Mouse (Mus musculus): Measurements from ENCODE around the gene Spag17. TPM values are rescaled to one million over a fixed set of nuclear protein-coding genes. Genes with fewer than 3 reads are reported as not detected.

Spag17 gene
- polyA plus RNA-seq, 1 experiment from 2014 or later, result 1.9 TPM

DNA sequence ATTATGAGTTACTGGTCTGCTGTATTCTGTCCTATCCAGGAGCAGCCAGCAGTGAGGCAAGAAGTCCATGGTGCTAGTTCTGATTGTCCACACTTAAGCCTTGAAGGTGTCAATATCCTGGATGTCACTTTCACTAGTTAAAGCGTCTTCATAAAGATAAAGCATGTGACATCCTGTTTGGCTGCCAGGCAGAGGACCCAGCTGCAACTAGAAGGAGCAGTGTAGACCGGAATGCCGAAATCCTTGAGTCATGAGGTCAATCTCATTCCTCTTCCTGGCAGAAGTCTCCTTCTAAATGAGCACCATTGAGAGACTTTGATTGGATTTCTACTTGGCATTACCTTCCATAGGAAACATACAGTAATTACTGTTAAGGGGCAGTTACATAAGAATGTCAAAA is 295.3 kb downstream of the Spag17 start:
- no peak for ATAC-seq (ENCODE audit: insufficient number of reproducible peaks, insufficient read depth, low FRiP score, low TSS enrichment)
- peaks cover 35% of the 10 kb centered on the region for H3K36me3 ChIP-seq
- H3K4me3 ChIP-seq, result no peak overlapping the region
- H3K27me3 ChIP-seq, result no peaks in the 10 kb centered on the region
- no peak overlapping the region for H3K9ac ChIP-seq
- H3K27ac ChIP-seq, result no peak overlapping the region
- 75% methylated on average over 3 of the region's 3 CpGs for WGBS
- no peaks in the 10 kb centered on the region for H3K4me1 ChIP-seq
- H3K4me2 ChIP-seq (replicated peaks), result no peak overlapping the region
- no peaks in the 10 kb centered on the region for H3K9me3 ChIP-seq

DNA sequence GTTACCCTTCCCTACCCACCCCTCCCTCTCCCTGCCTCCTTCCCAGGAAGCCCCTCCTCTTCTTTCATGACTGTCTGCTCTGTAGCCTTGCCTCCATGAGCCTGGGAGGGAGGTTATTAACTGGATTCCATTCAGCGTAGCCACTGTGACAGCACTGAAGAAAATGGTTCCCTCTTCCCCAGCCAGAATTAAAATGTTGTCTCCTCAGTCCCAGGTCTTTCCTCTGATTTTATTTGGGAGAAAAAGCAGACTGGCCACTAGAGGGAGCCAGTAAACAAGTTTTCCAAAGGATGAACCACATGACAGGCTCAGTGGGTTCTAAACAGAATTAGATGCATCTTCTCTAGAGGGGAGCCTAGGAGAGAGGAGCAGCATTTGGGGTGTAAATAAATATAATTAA is 304.2 kb downstream of the Spag17 start:
- Histone ChIP-seq H3K4me3 (no peak overlapping the region), H3K4me1 (no peaks in the 10 kb centered on the region), H3K9me3 (no peaks in the 10 kb centered on the region), H3K4me2 (replicated peaks) (no peak overlapping the region), H3K27ac (no peak overlapping the region), H3K36me3 (peaks cover 9% of the 10 kb centered on the region; the same call in 1 of the 2 replicates), H3K9ac (no peak overlapping the region), H3K27me3 (no peaks in the 10 kb centered on the region)
- no peak for ATAC-seq (ENCODE audit: insufficient number of reproducible peaks, insufficient read depth, low FRiP score, low TSS enrichment)
- whole genome bisulfite sequencing, result 36% methylated on average over 1 of the region's 1 CpGs

DNA sequence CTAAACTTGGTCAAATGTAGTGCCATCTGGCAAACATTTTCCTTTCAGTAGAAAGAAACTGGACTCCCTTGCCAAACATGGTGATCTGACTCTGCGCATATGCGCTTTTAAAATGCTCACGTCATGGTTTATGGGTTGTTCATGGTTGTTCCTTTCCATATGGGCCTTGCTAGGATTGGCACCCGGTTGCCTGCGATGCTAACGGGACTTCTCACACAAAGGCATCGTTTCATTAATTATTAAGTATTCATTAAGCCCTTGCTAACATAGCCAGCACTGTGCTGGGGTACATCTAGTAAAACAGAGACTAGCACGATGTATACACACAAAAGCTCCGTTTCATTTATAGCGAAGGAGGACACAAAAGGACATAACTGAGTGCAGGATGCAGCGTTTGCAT is 304.7 kb downstream of the Spag17 start:
- H3K27ac ChIP-seq, result no peak overlapping the region
- no peak overlapping the region for H3K4me3 ChIP-seq
- peaks cover 11% of the 10 kb centered on the region; the same call in 1 of the 2 replicates for H3K36me3 ChIP-seq
- WGBS, result 80% methylated on average over 11 of the region's 11 CpGs
- H3K9ac ChIP-seq, result no peak overlapping the region
- no peak; the same call in 1 of the 2 replicates for ATAC-seq (ENCODE audit: insufficient number of reproducible peaks, insufficient read depth, low FRiP score, low TSS enrichment)
- no peaks in the 10 kb centered on the region for H3K27me3 ChIP-seq
- H3K4me1 ChIP-seq, result no peaks in the 10 kb centered on the region
- no peaks in the 10 kb centered on the region for H3K9me3 ChIP-seq
- H3K4me2 ChIP-seq (replicated peaks), result no peak overlapping the region
